8 mouse cellular contexts compared by ENCODE assay signal in the genomic region with DNA sequence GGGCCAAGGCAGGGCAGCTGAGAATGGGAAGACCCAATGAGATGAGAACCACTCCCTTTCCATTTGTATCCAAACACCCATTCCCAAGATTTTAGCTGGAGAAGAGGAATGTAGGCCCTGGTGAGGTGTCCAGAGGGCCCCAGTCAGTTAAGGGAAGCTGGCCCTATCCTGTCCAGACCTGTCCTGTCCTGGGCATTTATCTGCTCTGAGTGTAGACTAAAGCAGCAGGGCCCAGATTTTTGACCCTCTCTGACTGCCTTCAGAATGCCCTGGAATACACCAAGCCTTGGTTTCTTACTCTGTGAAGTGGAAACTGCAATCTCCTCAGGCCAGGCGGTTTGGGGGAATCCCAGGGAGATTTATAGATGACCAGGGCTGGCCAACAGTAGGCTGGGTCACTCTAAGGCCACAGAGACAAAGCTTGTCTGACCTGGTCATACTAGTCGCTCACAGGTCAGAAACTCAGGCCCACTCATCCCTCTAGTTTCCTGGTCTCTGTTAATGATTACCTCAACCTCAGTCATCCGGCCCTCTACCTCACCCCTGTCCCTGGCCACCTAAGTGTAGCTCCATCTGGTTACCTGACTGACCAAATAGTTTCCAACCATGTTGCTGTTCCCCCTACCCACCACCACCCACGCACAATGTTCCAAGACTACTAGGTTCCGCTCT. TPM values are rescaled to one million over a fixed set of nuclear protein-coding genes. Genes with fewer than 3 reads are reported as not detected.
DNase-seq lines count a peak whose midpoint lies in the region; ATAC-seq and TF ChIP-seq lines count a peak whose summit lies in the region.

No protein-coding gene starts in this region.

- ATAC-seq in kidney, embryonic 15.5 days (replicated peaks; ENCODE audit: low FRiP score): peak; percentile 61
- peak; percentile 24; the same call in 1 of the 2 replicates for ATAC-seq in midbrain, embryonic 14.5 days (ENCODE audit: low FRiP score, low TSS enrichment)

- no peaks in the 10 kb centered on the region for H3K9me3 ChIP-seq in erythroblast, embryonic 14.5 days (ENCODE audit: control insufficient read depth, low read length)
- H3K9me3 ChIP-seq in kidney, embryonic 15.5 days (replicated peaks): no peaks in the 10 kb centered on the region
- no peaks in the 10 kb centered on the region for H3K9me3 ChIP-seq in midbrain, embryonic 14.5 days (ENCODE audit: control insufficient read depth, low read length)

- H3K27me3 ChIP-seq in erythroblast, embryonic 14.5 days (ENCODE audit: control insufficient read depth): no peaks in the 10 kb centered on the region
- 0 out of 2 replicates have a peak, but pooled peaks cover 6% of the 10 kb centered on the region for H3K27me3 ChIP-seq in kidney, embryonic 15.5 days
- H3K27me3 ChIP-seq in midbrain, embryonic 14.5 days (ENCODE audit: control insufficient read depth, insufficient read depth, low read length): peaks cover 8% of the 10 kb centered on the region; the same call in 1 of the 2 replicates

- peaks cover 25% of the 10 kb centered on the region for H3K36me3 ChIP-seq in erythroblast, embryonic 14.5 days (ENCODE audit: control insufficient read depth)
- H3K36me3 ChIP-seq in kidney, embryonic 15.5 days: no peaks in the 10 kb centered on the region
- no peaks in the 10 kb centered on the region for H3K36me3 ChIP-seq in midbrain, embryonic 14.5 days (ENCODE audit: control insufficient read depth, insufficient read depth, low read length)

- H3K4me3 ChIP-seq in layer of hippocampus, adult 2 months: peak overlapping the region; percentile 77
- peak overlapping the region; percentile 85 for H3K4me3 ChIP-seq in erythroblast, embryonic 14.5 days (replicated peaks)
- peak overlapping the region; percentile 64 for H3K4me3 ChIP-seq in kidney, embryonic 15.5 days (replicated peaks)
- peak overlapping the region; percentile 56 for H3K4me3 ChIP-seq in midbrain, embryonic 14.5 days (replicated peaks; ENCODE audit: low read depth, low read length)

- H3K4me2 ChIP-seq in kidney, embryonic 15.5 days: peak overlapping the region; percentile 76
- peak overlapping the region; percentile 71 for H3K4me2 ChIP-seq in midbrain, embryonic 14.5 days (ENCODE audit: low read length)

- no peak for TF ChIP-seq CTCF in layer of hippocampus, adult 2 months (conservative IDR thresholded peaks at IDR 0.05)

- intact Hi-C loops in left cerebral cortex, postnatal 14 days (cut with DNase I): no loop called here

- WGBS in kidney, embryonic 15.5 days: 70% methylated on average over 5 of the region's 5 CpGs
- 93% methylated on average over 5 of the region's 5 CpGs for WGBS in midbrain, embryonic 14.5 days

- peak overlapping the region; percentile 93 for H3K27ac ChIP-seq in layer of hippocampus, adult 2 months
- H3K27ac ChIP-seq in kidney, embryonic 15.5 days: peak overlapping the region; percentile 93
- no peak overlapping the region for H3K27ac ChIP-seq in midbrain, embryonic 14.5 days (replicated peaks; ENCODE audit: low read depth, low read length)

- H3K9ac ChIP-seq in kidney, embryonic 15.5 days: peak overlapping the region; percentile 55
- H3K9ac ChIP-seq in midbrain, embryonic 14.5 days (replicated peaks; ENCODE audit: low read length): peak overlapping the region; percentile 62; the same call in 1 of the 2 replicates

- no peak for DNase-seq in layer of hippocampus, adult 2 months (ENCODE audit: low spot score in 2 of 2)
- DNase-seq in layer of hippocampus, adult 9-10 months (ENCODE audit: low spot score): no peak
- DNase-seq in midbrain, embryonic 14.5 days: no peak
- no peak for DNase-seq in left cerebral cortex, postnatal 14 days (ENCODE audit: low spot score in 2 of 2)
- no peak for DNase-seq in adrenal gland, adult (ENCODE audit: inconsistent age in 2 of 2, low spot score in 1 of 2)
- DNase-seq in right cerebral cortex, postnatal 10 days (ENCODE audit: low spot score in 2 of 2): no peak

- peaks cover 61% of the 10 kb centered on the region for H3K4me1 ChIP-seq in erythroblast, embryonic 14.5 days (ENCODE audit: control insufficient read depth)
- H3K4me1 ChIP-seq in kidney, embryonic 15.5 days: peaks cover 31% of the 10 kb centered on the region
- H3K4me1 ChIP-seq in midbrain, embryonic 14.5 days (ENCODE audit: control insufficient read depth, insufficient read depth, low read length): 0 out of 2 replicates have a peak, but pooled peaks cover 3% of the 10 kb centered on the region

RNA-seq across cellular contexts. Expression of a gene that starts 0.6 kb away (rescaled TPM):
- 10 to 100 TPM; 42.3 to 45.0 TPM for total RNA-seq in layer of hippocampus, adult 2 months (2021)
- 6.8 and 7.1 TPM in 2 replicates for polyA plus RNA-seq in erythroblast, embryonic 14.5 days (2012)
- 12.7 and 14.1 TPM in 2 replicates for polyA plus RNA-seq in kidney, embryonic 15.5 days (2015; fragmentation: Nextera tagmentation; extraction: Ambion mirVana)
- polyA plus RNA-seq in midbrain, embryonic 14.5 days (2014; fragmentation: Nextera tagmentation; extraction: Ambion mirVana): 9.8 and 9.9 TPM in 2 replicates
- total RNA-seq in left cerebral cortex, postnatal 14 days (2021): 10 to 100 TPM; 37.3 to 41.4 TPM

RNA-seq across cellular contexts. Expression of a gene that starts 20.6 kb away (rescaled TPM):
- under 1 TPM; 0.34 to 0.36 TPM for total RNA-seq in layer of hippocampus, adult 2 months (2021)
- 0.02 TPM in 1 of 2 replicates, not detected in the other for polyA plus RNA-seq in erythroblast, embryonic 14.5 days (2012)
- 0.06 TPM in 1 of 2 replicates, not detected in the other for polyA plus RNA-seq in kidney, embryonic 15.5 days (2015; fragmentation: Nextera tagmentation; extraction: Ambion mirVana)
- polyA plus RNA-seq in midbrain, embryonic 14.5 days (2014; fragmentation: Nextera tagmentation; extraction: Ambion mirVana): 0.12 and 0.32 TPM in 2 replicates
- total RNA-seq in left cerebral cortex, postnatal 14 days (2021): under 1 TPM in 1 of 2 experiments, not detected in 1; 0.19 TPM

RNA-seq across cellular contexts. Expression of a gene that starts 33.4 kb away (rescaled TPM):
- 1 to 10 TPM in 1 of 2 experiments, under 1 TPM in 1; 0.96 to 1.3 TPM for total RNA-seq in layer of hippocampus, adult 2 months (2021)
- polyA plus RNA-seq in erythroblast, embryonic 14.5 days (2012): 0.37 and 0.42 TPM in 2 replicates
- polyA plus RNA-seq in kidney, embryonic 15.5 days (2015; fragmentation: Nextera tagmentation; extraction: Ambion mirVana): 0.39 and 0.60 TPM in 2 replicates
- 0.29 and 0.43 TPM in 2 replicates for polyA plus RNA-seq in midbrain, embryonic 14.5 days (2014; fragmentation: Nextera tagmentation; extraction: Ambion mirVana)
- under 1 TPM; 0.66 to 0.79 TPM for total RNA-seq in left cerebral cortex, postnatal 14 days (2021)

RNA-seq across cellular contexts. Expression of a gene that starts 59.4 kb away (rescaled TPM):
- total RNA-seq in layer of hippocampus, adult 2 months (2021): 10 to 100 TPM; 10.5 to 10.8 TPM
- polyA plus RNA-seq in erythroblast, embryonic 14.5 days (2012): 0.01 and 0.11 TPM in 2 replicates
- 14.4 and 15.4 TPM in 2 replicates for polyA plus RNA-seq in kidney, embryonic 15.5 days (2015; fragmentation: Nextera tagmentation; extraction: Ambion mirVana)
- 20.3 and 21.0 TPM in 2 replicates for polyA plus RNA-seq in midbrain, embryonic 14.5 days (2014; fragmentation: Nextera tagmentation; extraction: Ambion mirVana)
- 10 to 100 TPM; 12.4 to 13.7 TPM for total RNA-seq in left cerebral cortex, postnatal 14 days (2021)
